Comparison of ENCODE assay signal across 8 mouse cellular contexts in genomic region chr17:35667334-35668065, GRCm38 (mm10). TPM values are rescaled to one million over a fixed set of nuclear protein-coding genes. Genes with fewer than 3 reads are reported as not detected.
A peak's percentile ranks its signal among the peaks of the same experiment; 100 is the strongest.
DNase-seq lines count a peak whose midpoint lies in the region; ATAC-seq and TF ChIP-seq lines count a peak whose summit lies in the region.

Vars2 (minus strand) TSS chr17:35667592.

- ATAC-seq in forebrain, embryonic 13.5 days: peak; percentile 92
- ATAC-seq in liver, postnatal 0 days: peak; percentile 90
- ATAC-seq in neural tube, embryonic 14.5 days (ENCODE audit: low read depth): peak; percentile 90

- no peak for TF ChIP-seq EP300 in liver, postnatal 0 days (IDR thresholded peaks at IDR 0.05; ENCODE audit: low read depth)

- no peaks in the 10 kb centered on the region for H3K27me3 ChIP-seq in E14TG2a.4 (ENCODE audit: insufficient read depth, low read length)
- no peaks in the 10 kb centered on the region for H3K27me3 ChIP-seq in forebrain, embryonic 13.5 days
- no peaks in the 10 kb centered on the region for H3K27me3 ChIP-seq in liver, postnatal 0 days (ENCODE audit: insufficient read depth, low read length)
- H3K27me3 ChIP-seq in neural tube, embryonic 14.5 days (ENCODE audit: control insufficient read depth, insufficient read depth, low read length): no peaks in the 10 kb centered on the region

- peak; percentile 94 for DNase-seq in c-Kit-positive CD71-positive TER-119-positive erythroid progenitor cells, embryonic 14.5 days (ENCODE audit: low spot score)
- peak; percentile 98 for DNase-seq in heart, postnatal 10 days
- DNase-seq in large intestine, adult 2 months (ENCODE audit: low read depth, low spot score): peak; percentile 70
- DNase-seq in liver, postnatal 0 days: peak; percentile 97
- peak; percentile 97 for DNase-seq in testis, postnatal 10 days (ENCODE audit: low spot score)

- H3K4me1 ChIP-seq in E14TG2a.4 (replicated peaks; ENCODE audit: low read depth, low read length): peaks cover 52% of the 10 kb centered on the region
- peaks cover 20% of the 10 kb centered on the region for H3K4me1 ChIP-seq in forebrain, embryonic 13.5 days
- peaks cover 8% of the 10 kb centered on the region; the same call in 1 of the 2 replicates for H3K4me1 ChIP-seq in liver, postnatal 0 days (ENCODE audit: insufficient read depth)
- peaks cover 5% of the 10 kb centered on the region; the same call in 1 of the 2 replicates for H3K4me1 ChIP-seq in neural tube, embryonic 14.5 days (ENCODE audit: control insufficient read depth, insufficient read depth, low read length)

- WGBS in forebrain, embryonic 13.5 days: under 1% methylated on average over 61 of the region's 61 CpGs
- WGBS in large intestine, adult 2 months: under 1% methylated on average over 61 of the region's 61 CpGs
- whole genome bisulfite sequencing in liver, postnatal 0 days (ENCODE audit: insufficient replicate concordance): under 1% methylated on average over 61 of the region's 61 CpGs
- WGBS in neural tube, embryonic 14.5 days: under 1% methylated on average over 61 of the region's 61 CpGs

- intact Hi-C loops in heart, postnatal 10 days (cut with DNase I): no loop called here

- H3K4me2 ChIP-seq in forebrain, embryonic 13.5 days: peak within 1 kb of the TSS; percentile 96
- peak within 1 kb of the TSS; percentile 94 for H3K4me2 ChIP-seq in liver, postnatal 0 days (ENCODE audit: low read depth, low read length)
- H3K4me2 ChIP-seq in neural tube, embryonic 14.5 days (ENCODE audit: low read depth, low read length): peak within 1 kb of the TSS; percentile 97

- H3K27ac ChIP-seq in forebrain, embryonic 13.5 days: peak within 1 kb of the TSS; percentile 76
- H3K27ac ChIP-seq in liver, postnatal 0 days (ENCODE audit: low read depth): peak within 1 kb of the TSS; percentile 41
- H3K27ac ChIP-seq in neural tube, embryonic 14.5 days (ENCODE audit: low read depth, low read length): peak within 1 kb of the TSS; percentile 79

- peaks cover 80% of the 10 kb centered on the region for H3K36me3 ChIP-seq in E14TG2a.4 (ENCODE audit: insufficient read depth, low read length)
- peaks cover 44% of the 10 kb centered on the region for H3K36me3 ChIP-seq in forebrain, embryonic 13.5 days (ENCODE audit: poor library complexity, severe bottlenecking)
- peaks cover 11% of the 10 kb centered on the region; the same call in 1 of the 2 replicates for H3K36me3 ChIP-seq in liver, postnatal 0 days (replicated peaks; ENCODE audit: insufficient read depth, low read length)
- H3K36me3 ChIP-seq in neural tube, embryonic 14.5 days (ENCODE audit: control insufficient read depth, insufficient read depth, low read length): no peaks in the 10 kb centered on the region

- peak within 1 kb of the TSS; percentile 86 for H3K9ac ChIP-seq in forebrain, embryonic 13.5 days
- H3K9ac ChIP-seq in liver, postnatal 0 days (replicated peaks): peak within 1 kb of the TSS; percentile 76
- H3K9ac ChIP-seq in neural tube, embryonic 14.5 days (replicated peaks; ENCODE audit: low read depth, low read length): peak within 1 kb of the TSS; percentile 79

- peak within 1 kb of the TSS; percentile 89 for H3K4me3 ChIP-seq in E14TG2a.4 (replicated peaks; ENCODE audit: low read length)
- H3K4me3 ChIP-seq in forebrain, embryonic 13.5 days: peak within 1 kb of the TSS; percentile 55
- H3K4me3 ChIP-seq in liver, postnatal 0 days (ENCODE audit: low read depth, low read length): peak within 1 kb of the TSS; percentile 78
- peak within 1 kb of the TSS; percentile 73 for H3K4me3 ChIP-seq in neural tube, embryonic 14.5 days (ENCODE audit: low read depth, low read length)

- no peak for TF ChIP-seq CTCF in E14TG2a.4 (conservative IDR thresholded peaks at IDR 0.05; ENCODE audit: low read length)
- no peak for TF ChIP-seq CTCF in liver, postnatal 0 days (IDR thresholded peaks at IDR 0.05; ENCODE audit: low read depth)

- H3K9me3 ChIP-seq in E14TG2a.4 (ENCODE audit: low read length): no peaks in the 10 kb centered on the region
- no peaks in the 10 kb centered on the region for H3K9me3 ChIP-seq in forebrain, embryonic 13.5 days (replicated peaks)
- H3K9me3 ChIP-seq in liver, postnatal 0 days (ENCODE audit: low read length): no peaks in the 10 kb centered on the region
- no peaks in the 10 kb centered on the region for H3K9me3 ChIP-seq in neural tube, embryonic 14.5 days (ENCODE audit: control insufficient read depth, low read length)

RNA-seq across cellular contexts. Expression of gene Vars2, which starts in this region (rescaled TPM):
- 12.7 and 17.0 TPM in 2 replicates for polyA plus RNA-seq in forebrain, embryonic 13.5 days (2015; fragmentation: Nextera tagmentation; extraction: Ambion mirVana)
- total RNA-seq in heart, postnatal 10 days (2021): 10 to 100 TPM; 25.2 to 34.0 TPM
- 20.3 and 25.1 TPM in 2 replicates for polyA plus RNA-seq in large intestine, adult 2 months (2012; rRNA removed)
- polyA plus RNA-seq in liver, postnatal 0 days (2015; fragmentation: Nextera tagmentation; extraction: Ambion mirVana): 4.6 and 5.0 TPM in 2 replicates
- polyA plus RNA-seq in neural tube, embryonic 14.5 days (2014; fragmentation: Nextera tagmentation; extraction: Ambion mirVana): 10.7 and 11.7 TPM in 2 replicates

Comparison
In these comparisons a context has a peak if more than half of its experiments do, and no peak if none do; other contexts are left out.
1. Peak in every context shown above with its lines: DNase-seq, ATAC-seq, H3K4me3 ChIP-seq and H3K27ac ChIP-seq.